Mouse (Mus musculus): ENCODE measurements around the gene Evi5. TPM values are rescaled to one million over a fixed set of nuclear protein-coding genes. Genes with fewer than 3 reads are reported as not detected.

Evi5 gene
- polyA plus RNA-seq, 1 experiment from 2014 or later: 44.2 TPM

DNA sequence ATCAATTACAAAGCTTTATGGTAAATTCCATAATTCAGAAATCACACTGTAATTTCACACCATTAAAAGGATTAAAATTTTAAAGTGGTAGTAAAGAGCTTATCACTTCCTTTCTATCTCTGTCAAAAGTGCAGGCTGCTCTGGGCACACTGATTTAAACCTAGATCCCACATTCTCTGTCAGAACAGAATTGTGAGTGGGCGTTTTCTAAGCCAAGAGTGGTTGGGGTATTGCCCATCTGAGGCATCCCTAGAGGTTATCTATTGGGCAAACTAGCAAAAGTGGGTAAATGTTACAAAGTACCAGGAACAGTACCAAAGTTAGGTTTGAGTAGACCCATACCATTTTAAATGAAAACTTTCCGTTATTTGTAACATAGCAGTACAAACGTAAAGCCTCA lies 96.1 kb downstream of the Evi5 start:
- Histone ChIP-seq H3K4me3 (ENCODE audit: low read depth, low read length) (no peak overlapping the region), H3K4me1 (ENCODE audit: control insufficient read depth, insufficient read depth, low read length) (no peaks in the 10 kb centered on the region), H3K36me3 (ENCODE audit: control insufficient read depth, insufficient read depth, low read length) (no peaks in the 10 kb centered on the region), H3K27me3 (ENCODE audit: control insufficient read depth, insufficient read depth, low read length) (no peaks in the 10 kb centered on the region), H3K9me3 (ENCODE audit: control insufficient read depth, low read length) (no peaks in the 10 kb centered on the region), H3K27ac (ENCODE audit: low read depth, low read length) (no peak overlapping the region), H3K9ac (ENCODE audit: low read length) (no peak overlapping the region), H3K4me2 (no peak overlapping the region)
- no peak for DNase-seq (ENCODE audit: low spot score, missing footprints)
- WGBS: 90% methylated on average over 3 of the region's 3 CpGs
- no peak for ATAC-seq (ENCODE audit: low FRiP score)

GRCm38 (mm10) chr5:107777545-107777830 lies 97.4 kb downstream of the Evi5 start:
- DNase-seq (ENCODE audit: low spot score, missing footprints) (no peak), ATAC-seq (ENCODE audit: low FRiP score) (no peak)
- Histone ChIP-seq H3K27ac (ENCODE audit: low read depth, low read length) (no peak overlapping the region), H3K4me1 (ENCODE audit: control insufficient read depth, insufficient read depth, low read length) (no peaks in the 10 kb centered on the region), H3K9me3 (ENCODE audit: control insufficient read depth, low read length) (no peaks in the 10 kb centered on the region), H3K9ac (ENCODE audit: low read length) (no peak overlapping the region), H3K4me2 (no peak overlapping the region), H3K4me3 (ENCODE audit: low read depth, low read length) (no peak overlapping the region), H3K27me3 (ENCODE audit: control insufficient read depth, insufficient read depth, low read length) (no peaks in the 10 kb centered on the region), H3K36me3 (ENCODE audit: control insufficient read depth, insufficient read depth, low read length) (no peaks in the 10 kb centered on the region)
- 91% methylated on average over 1 of the region's 1 CpGs for WGBS

DNA sequence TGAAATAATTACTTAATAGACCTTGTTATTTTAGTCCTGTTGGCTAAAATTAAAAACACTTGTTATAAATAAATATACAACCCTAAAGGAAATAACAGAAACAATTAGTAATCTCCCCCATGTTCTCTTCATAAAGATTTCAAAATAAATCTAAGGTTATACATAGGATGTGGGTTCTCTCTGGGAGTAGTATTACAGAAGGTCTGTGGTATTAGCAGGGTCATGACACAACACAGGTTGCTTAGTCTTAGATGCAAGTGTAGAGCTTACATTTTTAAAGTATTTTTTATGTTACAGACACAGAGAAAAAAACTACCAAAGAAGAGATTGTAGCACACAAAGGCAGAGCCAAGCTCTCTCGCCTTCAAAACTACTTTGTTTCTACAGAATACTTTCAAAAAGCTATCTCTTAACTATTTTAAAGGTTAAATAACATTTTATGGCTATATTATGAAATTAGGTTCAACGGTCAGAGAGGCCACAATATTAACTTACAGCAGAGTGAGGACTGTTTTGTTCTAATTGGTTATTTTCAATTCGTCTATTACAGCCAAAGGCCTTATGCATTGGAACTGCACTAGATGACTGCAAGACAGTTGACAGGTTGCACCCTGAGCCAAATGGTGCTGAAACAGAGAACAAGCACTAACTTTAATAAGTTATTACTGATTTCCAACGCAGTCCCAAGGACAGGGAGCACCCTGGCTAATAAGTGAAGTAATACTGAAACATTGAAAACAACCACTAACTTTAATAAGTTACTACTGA lies 97.9 kb downstream of the Evi5 start:
- ATAC-seq (ENCODE audit: low FRiP score) (no peak), DNase-seq (ENCODE audit: low spot score, missing footprints) (no peak)
- H3K27me3 ChIP-seq (ENCODE audit: control insufficient read depth, insufficient read depth, low read length): no peaks in the 10 kb centered on the region
- no peaks in the 10 kb centered on the region for H3K4me1 ChIP-seq (ENCODE audit: control insufficient read depth, insufficient read depth, low read length)
- H3K4me2 ChIP-seq: no peak overlapping the region
- no peak overlapping the region for H3K4me3 ChIP-seq (ENCODE audit: low read depth, low read length)
- H3K27ac ChIP-seq (ENCODE audit: low read depth, low read length): no peak overlapping the region
- no peaks in the 10 kb centered on the region for H3K9me3 ChIP-seq (ENCODE audit: control insufficient read depth, low read length)
- 89% methylated on average over 4 of the region's 4 CpGs for WGBS
- no peak overlapping the region for H3K9ac ChIP-seq (ENCODE audit: low read length)
- no peaks in the 10 kb centered on the region for H3K36me3 ChIP-seq (ENCODE audit: control insufficient read depth, insufficient read depth, low read length)

- DNase-seq (ENCODE audit: low spot score, missing footprints) (no peak), ATAC-seq (ENCODE audit: low FRiP score) (no peak)
- Histone ChIP-seq H3K4me3 (ENCODE audit: low read depth, low read length) (no peak overlapping the region), H3K27ac (ENCODE audit: low read depth, low read length) (no peak overlapping the region), H3K36me3 (ENCODE audit: control insufficient read depth, insufficient read depth, low read length) (no peaks in the 10 kb centered on the region), H3K4me2 (no peak overlapping the region), H3K9me3 (ENCODE audit: control insufficient read depth, low read length) (no peaks in the 10 kb centered on the region), H3K27me3 (ENCODE audit: control insufficient read depth, insufficient read depth, low read length) (no peaks in the 10 kb centered on the region), H3K4me1 (ENCODE audit: control insufficient read depth, insufficient read depth, low read length) (no peaks in the 10 kb centered on the region), H3K9ac (ENCODE audit: low read length) (no peak overlapping the region)
- 97% methylated on average over 1 of the region's 1 CpGs for WGBS
Observed at GRCm38 (mm10) chr5:107775875-107776274, 99.0 kb downstream of the Evi5 start.

DNA sequence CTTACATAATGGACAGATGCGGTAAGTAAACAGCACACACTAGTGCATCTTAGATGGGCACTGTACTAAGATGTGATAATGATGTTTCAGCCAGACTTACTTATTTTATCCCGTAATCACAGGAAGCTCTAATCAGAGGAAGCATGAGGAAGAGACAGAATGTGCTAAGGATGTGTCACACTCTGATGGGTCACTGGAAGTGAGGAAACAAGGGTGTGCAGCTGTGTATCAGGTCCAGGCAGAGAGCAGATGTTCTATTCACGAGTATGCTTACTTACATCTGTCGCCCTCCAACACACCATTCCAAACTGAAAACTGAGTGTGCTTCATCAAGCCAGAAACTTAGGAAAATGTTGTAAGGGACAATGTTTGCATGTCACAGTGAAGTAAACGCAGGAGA lies 102.9 kb downstream of the Evi5 start:
- H3K4me3 ChIP-seq (ENCODE audit: low read depth, low read length): no peak overlapping the region
- no peaks in the 10 kb centered on the region for H3K27me3 ChIP-seq (ENCODE audit: control insufficient read depth, insufficient read depth, low read length)
- no peaks in the 10 kb centered on the region for H3K4me1 ChIP-seq (ENCODE audit: control insufficient read depth, insufficient read depth, low read length)
- H3K27ac ChIP-seq (ENCODE audit: low read depth, low read length): no peak overlapping the region
- no peak overlapping the region for H3K4me2 ChIP-seq
- no peak overlapping the region for H3K9ac ChIP-seq (ENCODE audit: low read length)
- ATAC-seq (ENCODE audit: low FRiP score): no peak
- no peaks in the 10 kb centered on the region for H3K36me3 ChIP-seq (ENCODE audit: control insufficient read depth, insufficient read depth, low read length)
- H3K9me3 ChIP-seq (ENCODE audit: control insufficient read depth, low read length): no peaks in the 10 kb centered on the region
- DNase-seq (ENCODE audit: low spot score, missing footprints): no peak
- 95% methylated on average over 5 of the region's 5 CpGs for WGBS

DNA sequence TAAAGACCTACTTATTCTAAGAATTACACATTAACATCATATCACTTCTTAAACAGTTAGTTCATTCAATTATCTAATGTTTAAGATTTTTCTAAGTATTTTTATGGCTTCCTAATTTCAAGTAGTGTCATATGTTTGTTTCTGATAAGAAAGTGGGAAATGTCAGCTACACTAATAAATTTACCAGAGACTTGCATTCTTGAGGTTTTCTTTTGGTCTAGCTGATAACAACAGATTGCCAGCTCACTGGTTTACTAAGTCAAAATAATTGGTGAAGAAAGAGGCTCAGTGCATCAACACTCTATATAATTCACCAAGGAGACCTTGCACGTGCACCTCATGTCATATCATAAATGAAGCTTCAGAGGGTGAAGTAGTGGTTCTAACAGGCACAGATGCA lies 106.7 kb downstream of the Evi5 start:
- DNase-seq (ENCODE audit: low spot score, missing footprints): no peak
- no peak overlapping the region for H3K9ac ChIP-seq (ENCODE audit: low read length)
- no peak overlapping the region for H3K4me3 ChIP-seq (ENCODE audit: low read depth, low read length)
- H3K4me2 ChIP-seq: no peak overlapping the region
- H3K9me3 ChIP-seq (ENCODE audit: control insufficient read depth, low read length): no peaks in the 10 kb centered on the region
- H3K36me3 ChIP-seq (ENCODE audit: control insufficient read depth, insufficient read depth, low read length): no peaks in the 10 kb centered on the region
- no peak for ATAC-seq (ENCODE audit: low FRiP score)
- no peaks in the 10 kb centered on the region for H3K27me3 ChIP-seq (ENCODE audit: control insufficient read depth, insufficient read depth, low read length)
- no peaks in the 10 kb centered on the region for H3K4me1 ChIP-seq (ENCODE audit: control insufficient read depth, insufficient read depth, low read length)
- H3K27ac ChIP-seq (ENCODE audit: low read depth, low read length): no peak overlapping the region
- WGBS: 88% methylated on average over 1 of the region's 1 CpGs

- ATAC-seq (ENCODE audit: low FRiP score) (no peak), DNase-seq (ENCODE audit: low spot score, missing footprints) (no peak)
- 90% methylated on average over 4 of the region's 4 CpGs for WGBS
Observed at GRCm38 (mm10) chr5:107765946-107766345, 109.0 kb downstream of the Evi5 start.

GRCm38 (mm10) chr5:107764486-107764885 lies 110.4 kb downstream of the Evi5 start:
- Histone ChIP-seq H3K27me3 (ENCODE audit: control insufficient read depth, insufficient read depth, low read length) (no peaks in the 10 kb centered on the region), H3K36me3 (ENCODE audit: control insufficient read depth, insufficient read depth, low read length) (no peaks in the 10 kb centered on the region), H3K4me1 (ENCODE audit: control insufficient read depth, insufficient read depth, low read length) (no peaks in the 10 kb centered on the region), H3K4me2 (no peak overlapping the region), H3K27ac (ENCODE audit: low read depth, low read length) (no peak overlapping the region), H3K9me3 (ENCODE audit: control insufficient read depth, low read length) (no peaks in the 10 kb centered on the region), H3K9ac (ENCODE audit: low read length) (no peak overlapping the region), H3K4me3 (ENCODE audit: low read depth, low read length) (no peak overlapping the region)
- ATAC-seq (ENCODE audit: low FRiP score) (no peak), DNase-seq (ENCODE audit: low spot score, missing footprints) (no peak)
- 79% methylated on average over 1 of the region's 1 CpGs for WGBS

More at GRCm38 (mm10) chr5:107765946-107766345, 109.0 kb downstream of the Evi5 start:
- Histone ChIP-seq H3K4me1 (ENCODE audit: control insufficient read depth, insufficient read depth, low read length) (no peaks in the 10 kb centered on the region), H3K4me2 (no peak overlapping the region), H3K9me3 (ENCODE audit: control insufficient read depth, low read length) (no peaks in the 10 kb centered on the region), H3K27me3 (ENCODE audit: control insufficient read depth, insufficient read depth, low read length) (no peaks in the 10 kb centered on the region), H3K4me3 (ENCODE audit: low read depth, low read length) (no peak overlapping the region), H3K9ac (ENCODE audit: low read length) (no peak overlapping the region), H3K36me3 (ENCODE audit: control insufficient read depth, insufficient read depth, low read length) (no peaks in the 10 kb centered on the region), H3K27ac (ENCODE audit: low read depth, low read length) (no peak overlapping the region)

DNA sequence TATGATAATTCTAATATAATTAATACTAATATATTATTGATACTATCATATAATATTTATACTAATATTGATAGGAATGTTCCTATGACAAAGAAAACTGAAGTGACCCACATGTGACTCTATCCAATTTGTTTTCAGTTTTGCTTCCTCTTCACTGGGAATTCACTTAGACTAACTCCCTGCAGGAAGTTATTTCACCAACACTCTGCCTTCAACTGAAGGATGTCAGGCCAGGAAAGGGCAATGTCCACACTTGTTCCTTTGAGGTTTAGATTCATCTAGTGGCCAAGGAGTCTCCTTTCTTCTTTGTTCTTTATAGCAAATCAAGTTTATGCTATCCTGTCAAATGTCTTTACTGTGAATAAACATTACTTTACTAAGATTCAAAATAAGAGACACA lies 111.2 kb downstream of the Evi5 start:
- Histone ChIP-seq H3K27me3 (ENCODE audit: control insufficient read depth, insufficient read depth, low read length) (no peaks in the 10 kb centered on the region), H3K4me1 (ENCODE audit: control insufficient read depth, insufficient read depth, low read length) (no peaks in the 10 kb centered on the region), H3K4me2 (no peak overlapping the region), H3K9me3 (ENCODE audit: control insufficient read depth, low read length) (no peaks in the 10 kb centered on the region), H3K36me3 (ENCODE audit: control insufficient read depth, insufficient read depth, low read length) (no peaks in the 10 kb centered on the region), H3K27ac (ENCODE audit: low read depth, low read length) (no peak overlapping the region), H3K4me3 (ENCODE audit: low read depth, low read length) (no peak overlapping the region), H3K9ac (ENCODE audit: low read length) (no peak overlapping the region)
- no peak for ATAC-seq (ENCODE audit: low FRiP score)
- DNase-seq (ENCODE audit: low spot score, missing footprints): no peak
